Mouse (Mus musculus) small intestine, adult 2 months (tissue): ENCODE data around the gene Cep152.

Experiments used
- CTCF ChIP-seq: fragments of 200-500 bp; IDR thresholded peaks from 2 replicates; pipeline ENCODE4 v1.5.1; 2012; ENCODE audit warnings: low read depth, mild to moderate bottlenecking, control low read depth, inconsistent platforms, low read length, moderate library complexity, mixed read lengths; ENCODE audit not compliant: insufficient replicate concordance, insufficient read length; ENCODE audit errors: extremely low read depth
- POLR2A ChIP-seq: fragments of 200-500 bp; IDR thresholded peaks from 2 replicates; pipeline ENCODE4 v1.6.1; 2012; ENCODE audit warnings: low read depth, mild to moderate bottlenecking, control low read depth, inconsistent platforms, low read length, moderate library complexity

DNA sequence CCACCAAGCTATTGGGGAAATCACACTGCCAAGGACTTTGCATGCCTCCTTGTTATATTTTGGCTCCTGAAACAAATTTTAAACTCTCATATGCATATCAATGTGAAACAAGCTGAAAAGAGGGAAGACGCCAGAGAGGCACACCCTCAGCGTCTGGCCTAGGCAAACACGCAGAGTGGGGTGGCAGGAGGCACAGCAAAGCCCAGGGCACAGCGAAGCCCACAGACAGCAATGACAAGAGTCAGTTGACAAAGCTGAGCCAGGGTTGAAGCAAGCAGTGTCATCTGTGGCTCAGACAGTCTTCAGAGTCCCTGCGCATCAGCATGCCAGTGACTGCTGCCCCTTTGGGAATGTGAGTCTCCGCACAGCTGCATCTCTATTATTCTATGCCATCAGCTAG is 20.0 kb upstream of the Cep152 start:
- TF ChIP-seq POLR2A (no peak), CTCF (no peak)
